Mouse (Mus musculus) CH12F3 (cell line): ENCODE measurements around the gene Ppp1r13b.

Experiments
- in situ Hi-C: fragments of 300-500 bp; cut with MboI; formaldehyde crosslinking; loops from 2 replicates; pipeline ENCODE4 v1.14.3; 2020; ENCODE audit warnings: low sequenced_read_pairs

Ppp1r13b gene

GRCm38 (mm10) chr12:111887005-111887404 is 20.9 kb downstream of the Ppp1r13b start:
- in situ Hi-C loops, result no loop called here

DNA sequence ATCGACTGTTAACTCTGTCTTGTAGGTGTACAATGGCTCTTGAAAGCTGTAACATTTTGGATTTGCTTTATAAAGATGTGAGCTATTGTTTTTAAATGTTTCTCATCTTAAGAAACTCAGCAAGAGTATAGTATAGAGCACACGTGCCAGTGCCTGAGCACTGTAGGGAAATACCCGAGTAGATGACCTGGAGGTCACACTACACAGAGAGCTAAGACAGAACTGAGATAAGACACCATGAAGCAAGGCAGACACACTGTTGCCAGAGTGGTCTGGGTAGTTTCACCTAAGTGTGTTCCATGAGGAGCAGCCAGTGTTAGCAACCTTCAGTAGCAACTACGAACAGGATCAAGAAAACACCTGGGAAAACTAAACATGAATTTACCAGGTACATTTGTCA is 25.1 kb downstream of the Ppp1r13b start:
- in situ Hi-C loops, result no loop called here

- in situ Hi-C loops, result no loop called here
Observed at GRCm38 (mm10) chr12:111882022-111882421, 25.9 kb downstream of the Ppp1r13b start.

- in situ Hi-C loops, result loop anchor here (5.0 kb wide), 1 partner anchor 74 kb away; no protein-coding TSS in a partner anchor
Observed at GRCm38 (mm10) chr12:111878213-111878612, 29.7 kb downstream of the Ppp1r13b start.

DNA sequence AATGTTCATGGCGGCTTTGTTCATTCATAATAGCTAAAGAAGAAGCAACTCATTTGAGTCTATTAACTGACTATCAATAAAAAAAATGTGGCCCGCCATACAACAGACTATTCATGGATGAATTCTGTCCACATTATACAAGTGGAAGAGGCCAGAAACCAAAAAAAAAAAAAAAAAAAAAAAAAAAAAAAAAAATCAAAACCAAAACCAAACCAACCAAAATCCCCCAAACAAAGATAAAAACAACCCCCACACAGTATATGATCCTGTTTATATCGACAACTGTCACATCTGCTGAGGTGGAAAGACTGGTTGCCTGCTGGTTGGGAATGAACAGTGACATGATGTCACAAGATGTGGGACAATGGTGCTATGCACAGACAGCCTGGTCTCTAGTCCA is 32.4 kb downstream of the Ppp1r13b start:
- in situ Hi-C loops, result loop anchor here (5.0 kb wide), 1 partner anchor 77 kb away; no protein-coding TSS in a partner anchor

- in situ Hi-C loops, result loop anchor here (5.0 kb wide), 1 partner anchor 78 kb away; no protein-coding TSS in a partner anchor
Observed at GRCm38 (mm10) chr12:111874601-111875140, 33.2 kb downstream of the Ppp1r13b start.

GRCm38 (mm10) chr12:111872079-111872478 is 35.8 kb downstream of the Ppp1r13b start:
- in situ Hi-C loops, result no loop called here

- in situ Hi-C loops, result no loop called here
Observed at GRCm38 (mm10) chr12:111870811-111871210, 37.1 kb downstream of the Ppp1r13b start.

- in situ Hi-C loops, result no loop called here
Observed at GRCm38 (mm10) chr12:111869806-111870205, 38.1 kb downstream of the Ppp1r13b start.

DNA sequence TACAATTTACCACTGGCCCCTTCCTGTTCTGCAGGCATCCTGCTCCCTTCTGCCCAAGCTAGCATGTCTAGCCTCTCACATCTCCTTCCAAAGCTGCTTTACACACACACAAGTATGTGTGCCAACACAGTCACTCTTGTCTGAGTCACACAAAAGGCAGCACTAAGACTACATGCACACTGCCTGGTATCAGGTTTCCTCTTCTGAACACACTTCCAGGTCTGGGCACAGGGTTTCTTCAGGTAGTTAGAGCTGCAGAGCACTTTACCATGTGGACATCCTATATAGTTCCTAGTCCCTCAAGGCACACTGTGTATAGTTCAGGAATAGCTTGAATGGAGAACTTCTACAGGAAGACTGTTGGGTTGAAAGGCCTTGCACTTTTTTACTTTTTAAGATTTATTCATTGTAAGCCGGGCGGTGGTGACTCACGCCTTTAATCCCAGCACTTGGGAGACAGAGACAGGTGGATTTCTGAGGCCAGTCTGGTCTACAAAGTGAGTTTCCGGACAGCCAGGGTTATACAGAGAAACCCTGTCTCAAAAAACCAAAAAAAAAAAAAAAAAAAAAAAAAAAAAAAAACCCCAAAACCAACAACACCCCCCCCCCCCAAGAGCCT is 43.6 kb downstream of the Ppp1r13b start:
- in situ Hi-C loops, result no loop called here

- in situ Hi-C loops, result no loop called here
Observed at GRCm38 (mm10) chr12:111855448-111855847, 52.5 kb downstream of the Ppp1r13b start.

DNA sequence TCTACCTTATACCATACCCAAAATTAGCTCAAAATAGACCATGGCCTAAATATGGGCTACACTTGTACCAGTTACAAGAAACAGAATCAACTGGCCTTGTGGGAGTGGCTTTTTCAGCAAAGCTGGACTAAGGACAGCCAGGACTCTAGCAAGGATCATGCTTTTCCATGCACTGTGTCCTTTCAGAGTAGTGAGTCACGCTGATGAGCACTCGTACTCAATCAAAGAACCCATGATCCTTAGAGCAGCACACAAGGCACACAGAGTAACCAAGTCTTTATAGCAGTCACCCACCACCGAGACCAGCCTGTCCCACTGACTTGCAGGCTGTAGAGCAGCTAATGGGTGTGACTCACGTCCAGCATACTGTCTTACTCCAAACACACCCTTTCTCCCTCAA is 54.4 kb downstream of the Ppp1r13b start:
- in situ Hi-C loops, result no loop called here

GRCm38 (mm10) chr12:111853011-111853436 is 54.9 kb downstream of the Ppp1r13b start:
- in situ Hi-C loops, result no loop called here

DNA sequence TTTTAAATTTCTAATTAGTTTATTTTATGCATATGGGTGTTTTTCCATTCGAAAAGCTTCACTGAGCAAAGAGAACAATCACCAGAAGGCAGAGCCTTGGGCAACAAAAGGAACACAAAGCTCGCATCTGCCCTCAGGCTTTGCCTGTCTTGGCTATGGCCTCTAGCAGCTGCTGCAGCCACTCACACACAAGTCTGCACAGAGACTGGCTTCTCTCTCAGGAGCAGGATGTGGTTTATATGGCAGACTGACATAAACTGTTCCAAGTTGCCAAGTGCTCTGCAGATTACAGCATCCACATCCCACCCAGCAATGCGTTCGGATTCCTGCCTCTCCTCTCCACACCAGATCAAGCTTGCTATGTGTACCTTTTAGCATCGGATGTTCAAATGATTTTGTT is 56.2 kb downstream of the Ppp1r13b start:
- in situ Hi-C loops, result no loop called here

DNA sequence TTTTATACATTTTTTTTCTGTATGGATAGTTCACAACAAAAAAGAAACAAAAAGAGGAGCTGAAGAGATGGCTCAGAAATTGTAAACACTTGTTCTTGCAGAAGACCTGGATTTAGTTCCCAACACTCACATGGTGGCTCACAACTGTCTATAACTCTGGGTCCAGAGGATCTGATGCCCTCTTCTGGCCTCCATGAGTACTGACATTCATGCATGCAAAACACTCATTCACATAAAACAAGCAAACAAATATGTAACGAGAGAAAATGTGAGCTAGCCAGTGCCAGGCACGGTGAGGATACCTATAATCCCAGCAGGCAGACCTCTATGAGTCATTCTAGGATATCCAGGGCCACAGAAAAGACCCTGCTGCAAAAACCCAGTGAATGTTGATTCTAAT is 56.7 kb downstream of the Ppp1r13b start:
- in situ Hi-C loops, result no loop called here

GRCm38 (mm10) chr12:111848300-111848798 is 59.6 kb downstream of the Ppp1r13b start:
- in situ Hi-C loops, result no loop called here

DNA sequence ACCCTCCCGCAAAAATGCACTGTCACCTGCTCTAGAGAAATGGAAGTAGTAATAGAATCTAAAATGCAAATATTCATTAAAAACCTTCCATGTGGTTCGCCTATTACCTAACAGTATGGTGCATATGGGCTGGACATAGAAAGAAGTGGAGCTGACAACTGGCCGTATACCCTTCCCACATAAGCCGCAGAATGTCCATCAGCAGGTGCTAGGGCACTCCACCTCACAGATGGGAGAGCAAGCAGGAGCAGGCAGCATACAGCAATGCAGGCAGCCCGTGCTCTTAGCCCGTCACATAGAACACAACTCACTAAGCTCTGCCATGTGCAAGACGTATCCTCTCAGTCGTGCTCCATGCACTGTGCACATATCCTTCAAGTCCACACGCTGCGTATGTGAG is 61.1 kb downstream of the Ppp1r13b start:
- in situ Hi-C loops, result no loop called here

DNA sequence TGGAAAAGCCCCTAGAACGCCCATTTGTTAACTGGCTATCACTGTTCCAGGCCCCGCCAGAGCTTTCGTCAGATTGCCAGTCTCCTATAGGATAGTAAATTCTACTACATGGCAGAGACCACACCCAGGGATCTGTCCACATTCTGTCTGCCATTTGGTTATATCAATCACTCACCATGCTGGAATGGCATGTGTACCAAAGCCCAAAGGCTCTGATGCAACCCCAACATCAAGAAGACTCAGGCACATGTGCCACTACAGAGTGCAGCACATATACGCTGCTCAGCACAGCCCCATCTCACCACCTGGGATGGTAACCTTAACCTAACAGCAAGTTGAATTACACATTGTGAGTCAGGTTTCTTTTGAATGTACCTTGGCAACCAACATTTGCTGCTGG is 62.0 kb downstream of the Ppp1r13b start:
- in situ Hi-C loops, result no loop called here

- in situ Hi-C loops, result no loop called here
Observed at GRCm38 (mm10) chr12:111843470-111843869, 64.4 kb downstream of the Ppp1r13b start.

- in situ Hi-C loops, result no loop called here
Observed at GRCm38 (mm10) chr12:111842565-111843433, 65.1 kb downstream of the Ppp1r13b start.

- in situ Hi-C loops, result no loop called here
Observed at GRCm38 (mm10) chr12:111833457-111833856, 74.5 kb downstream of the Ppp1r13b start.

- in situ Hi-C loops, result no loop called here
Observed at GRCm38 (mm10) chr12:111832643-111833042, 75.3 kb downstream of the Ppp1r13b start.
